Mouse (Mus musculus): ENCODE results near the gene Ociad1. TPM values are rescaled to one million over a fixed set of nuclear protein-coding genes. Genes with fewer than 3 reads are reported as not detected.

Gene Ociad1
- polyA plus RNA-seq, 1 experiment: 357 TPM

Other genes starting within 250 kb of the Ociad1 start
- 73.2 and 76.6 TPM in 2 replicates for gene Fryl, start 36.2 kb upstream of the Ociad1 start, polyA plus RNA-seq (2012; rRNA removed)
- gene Ociad2, start 48.2 kb downstream of the Ociad1 start, polyA plus RNA-seq (2012; rRNA removed): 73.6 and 83.4 TPM in 2 replicates
- 3.0 and 4.9 TPM in 2 replicates for gene Cwh43, start 113.3 kb downstream of the Ociad1 start, polyA plus RNA-seq (2012; rRNA removed)
- gene Dcun1d4, start 188.2 kb downstream of the Ociad1 start, polyA plus RNA-seq (2012; rRNA removed): 60.2 and 67.5 TPM in 2 replicates

Measured in frontal cortex, adult 2 months (tissue).